Mouse (Mus musculus): ENCODE measurements around the gene Thegl.
"Not testable (repeated sequence)": the region's sequence is repeated elsewhere in the genome, so short reads cannot be mapped to it uniquely, and the experiment has no call there.

The Thegl gene

DNA sequence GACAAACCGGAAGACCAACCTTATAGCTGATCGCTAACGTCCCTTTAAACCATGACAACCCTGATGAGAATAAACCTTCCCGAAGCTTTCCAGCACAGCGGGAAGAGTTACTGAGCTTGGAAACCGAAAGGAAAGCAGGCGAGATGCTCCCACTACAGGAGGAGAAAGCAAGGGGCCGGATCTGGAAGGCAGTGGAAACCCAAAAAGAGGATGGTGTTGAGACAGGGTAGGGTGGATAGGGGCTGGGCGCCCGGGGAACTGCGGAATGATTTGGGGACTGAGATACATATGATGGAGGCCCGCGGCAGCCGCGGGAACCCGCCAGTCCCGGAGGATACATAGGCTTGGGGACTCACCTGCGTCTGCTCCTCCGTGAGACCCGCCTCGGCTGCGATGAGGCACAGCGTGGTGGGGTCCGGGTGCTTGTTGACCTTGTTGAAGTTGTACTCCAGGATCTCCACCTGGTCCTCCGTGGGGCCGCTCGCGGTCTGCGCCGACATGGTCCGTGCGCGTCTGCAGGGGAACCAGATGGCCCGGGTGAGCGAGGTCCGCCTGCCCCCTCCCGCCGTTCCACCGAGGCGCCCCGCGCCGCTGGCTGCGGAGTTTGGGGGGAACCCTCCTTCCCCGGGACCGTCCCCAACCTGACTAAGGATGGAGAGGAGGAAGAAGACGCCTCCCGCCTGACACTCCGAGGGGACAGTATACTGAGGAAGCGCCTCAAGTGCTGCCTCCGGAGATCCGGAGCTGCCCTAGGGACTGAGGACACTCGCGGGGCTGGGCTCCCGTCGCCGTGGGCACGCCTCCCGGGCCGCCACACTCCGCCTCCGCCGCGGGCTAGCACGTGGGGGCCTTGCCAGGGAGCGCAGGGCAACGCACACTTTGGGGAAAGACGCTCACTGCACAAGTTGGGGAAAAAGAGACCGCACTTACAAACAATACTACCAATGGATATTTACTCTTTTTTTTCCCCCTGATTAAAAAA is 79.0 kb downstream of the Thegl start:
- no peak for DNase-seq (ENCODE audit: low read depth)

DNA sequence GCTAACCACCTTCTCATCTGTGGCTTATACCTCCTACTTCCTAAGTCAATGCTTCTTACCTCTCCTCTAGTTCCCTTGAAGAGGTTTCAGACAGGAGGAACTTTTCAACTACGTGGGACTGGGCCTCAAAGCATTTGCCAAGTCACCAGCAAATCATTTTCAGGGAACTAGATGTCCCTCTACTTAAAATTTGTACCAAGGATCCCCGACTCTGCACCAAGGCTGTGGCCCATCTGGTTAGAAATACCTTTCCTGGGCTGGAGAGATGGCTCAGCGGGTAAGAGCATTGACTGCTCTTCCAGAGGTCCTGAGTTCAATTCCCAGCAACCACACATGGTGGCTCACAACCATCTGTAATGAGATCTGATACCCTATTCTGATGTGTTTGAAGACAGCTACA is 80.4 kb downstream of the Thegl start:
- not testable (repeated sequence) for DNase-seq (ENCODE audit: low read depth)

DNA sequence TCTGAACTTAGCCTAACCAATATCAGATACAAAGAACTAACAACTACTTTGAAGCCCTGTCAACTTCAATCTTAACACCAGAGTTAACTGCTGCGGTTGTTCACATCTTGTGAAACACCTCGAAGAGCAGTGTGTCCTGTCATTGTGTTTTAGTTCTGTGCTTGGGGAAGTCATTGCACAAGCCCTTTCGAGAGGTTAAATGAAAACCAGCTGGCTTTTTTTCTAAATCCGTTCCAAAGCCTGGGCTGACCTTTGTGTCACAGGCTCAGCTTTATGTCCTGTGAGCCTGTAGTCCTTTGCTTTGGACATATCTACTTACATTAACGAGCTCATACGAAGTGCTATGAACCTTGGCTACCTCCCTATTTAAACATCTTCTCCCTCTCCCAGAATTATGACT is 81.9 kb downstream of the Thegl start:
- peak; percentile 23 for DNase-seq (ENCODE audit: low read depth)

DNA sequence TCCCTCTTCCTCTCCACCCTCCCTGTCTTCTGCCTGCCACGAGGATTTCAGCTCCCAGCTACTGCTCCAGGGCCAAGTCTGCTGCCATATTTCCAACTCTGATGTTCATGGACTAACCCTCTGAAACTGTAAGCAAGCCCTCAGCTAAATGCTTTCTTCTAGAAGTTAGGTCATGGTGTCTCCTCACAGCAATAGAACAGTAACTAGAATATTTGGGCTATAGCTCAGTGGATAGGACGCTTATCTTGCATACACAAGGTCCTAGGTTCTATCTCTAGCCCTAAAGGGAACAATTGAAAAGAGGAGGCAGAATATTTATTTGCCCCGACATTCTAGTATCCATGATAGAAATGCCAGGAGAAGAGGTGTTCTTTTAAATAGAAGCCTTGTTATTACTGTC is 83.1 kb downstream of the Thegl start:
- no peak for DNase-seq (ENCODE audit: low read depth)

DNA sequence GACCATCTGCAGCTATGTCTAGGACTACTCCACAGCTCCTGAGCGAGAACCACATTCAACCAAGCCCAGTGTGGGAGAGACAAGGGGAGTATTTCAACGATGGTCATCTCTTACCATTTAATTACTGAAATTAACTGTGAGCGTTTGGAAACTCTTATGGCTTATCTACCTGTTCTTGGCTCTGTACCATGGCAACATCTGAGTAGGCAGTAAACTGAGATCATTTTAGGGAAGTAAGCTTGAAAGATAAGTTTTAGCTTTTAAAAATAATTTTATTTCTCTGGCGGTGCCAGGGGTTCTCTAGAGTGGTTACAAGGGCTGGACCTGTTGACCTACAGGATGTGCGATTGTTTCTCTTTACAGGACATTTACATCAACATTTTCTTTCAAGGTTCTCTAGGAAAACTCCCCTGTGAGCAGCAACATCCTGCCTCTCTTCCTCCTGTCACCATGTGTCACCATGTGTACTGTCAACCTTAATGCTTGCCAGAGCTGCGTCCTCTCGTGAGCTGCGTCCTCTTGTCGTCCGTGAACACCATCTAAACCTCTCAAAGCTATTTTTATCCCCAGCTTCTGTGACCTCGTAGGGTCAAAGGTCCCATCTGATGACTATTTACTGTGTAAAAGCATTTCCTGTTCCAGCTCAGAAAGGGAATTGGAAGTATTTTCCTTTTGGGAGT is 83.6 kb downstream of the Thegl start:
- no peak for DNase-seq (ENCODE audit: low read depth)

DNA sequence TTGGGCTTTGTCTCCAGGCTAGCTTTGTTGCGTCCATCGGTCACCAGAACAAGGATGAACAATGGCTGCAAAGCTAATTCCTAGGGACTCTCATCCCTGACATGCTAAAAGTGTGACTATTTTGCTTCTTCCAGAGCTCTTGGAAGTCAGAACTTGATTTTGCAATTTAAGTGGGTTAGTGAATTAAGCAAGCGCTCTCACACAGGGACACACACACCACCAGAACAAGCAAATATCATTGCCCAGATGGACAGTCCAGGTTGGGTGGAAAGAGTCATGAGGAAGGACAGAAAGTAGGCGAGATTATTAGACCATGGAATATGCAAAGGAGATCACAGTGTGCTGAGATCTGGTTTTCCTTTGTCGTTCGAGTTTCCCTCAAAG is 84.2 kb downstream of the Thegl start:
- DNase-seq (ENCODE audit: low read depth): no peak

DNA sequence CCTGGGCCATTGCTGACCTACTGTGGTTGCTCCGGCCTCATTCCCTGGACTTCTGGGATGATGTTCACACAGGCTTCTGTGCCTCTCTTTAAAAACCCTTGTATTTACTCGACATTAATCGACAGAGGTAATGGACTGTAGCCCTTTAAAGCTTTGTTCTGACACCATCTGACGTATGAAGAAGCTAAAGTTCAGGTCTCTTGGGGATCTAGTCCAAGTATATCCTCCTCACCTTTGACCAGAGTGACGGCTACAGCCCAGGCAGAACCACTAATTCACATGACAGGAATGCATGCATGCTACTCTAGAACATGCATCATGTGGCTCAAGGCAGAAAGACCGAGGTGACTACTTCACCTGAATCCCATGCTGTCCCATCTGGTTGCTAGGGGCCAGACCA is 84.9 kb downstream of the Thegl start:
- no peak for DNase-seq (ENCODE audit: low read depth)

DNA sequence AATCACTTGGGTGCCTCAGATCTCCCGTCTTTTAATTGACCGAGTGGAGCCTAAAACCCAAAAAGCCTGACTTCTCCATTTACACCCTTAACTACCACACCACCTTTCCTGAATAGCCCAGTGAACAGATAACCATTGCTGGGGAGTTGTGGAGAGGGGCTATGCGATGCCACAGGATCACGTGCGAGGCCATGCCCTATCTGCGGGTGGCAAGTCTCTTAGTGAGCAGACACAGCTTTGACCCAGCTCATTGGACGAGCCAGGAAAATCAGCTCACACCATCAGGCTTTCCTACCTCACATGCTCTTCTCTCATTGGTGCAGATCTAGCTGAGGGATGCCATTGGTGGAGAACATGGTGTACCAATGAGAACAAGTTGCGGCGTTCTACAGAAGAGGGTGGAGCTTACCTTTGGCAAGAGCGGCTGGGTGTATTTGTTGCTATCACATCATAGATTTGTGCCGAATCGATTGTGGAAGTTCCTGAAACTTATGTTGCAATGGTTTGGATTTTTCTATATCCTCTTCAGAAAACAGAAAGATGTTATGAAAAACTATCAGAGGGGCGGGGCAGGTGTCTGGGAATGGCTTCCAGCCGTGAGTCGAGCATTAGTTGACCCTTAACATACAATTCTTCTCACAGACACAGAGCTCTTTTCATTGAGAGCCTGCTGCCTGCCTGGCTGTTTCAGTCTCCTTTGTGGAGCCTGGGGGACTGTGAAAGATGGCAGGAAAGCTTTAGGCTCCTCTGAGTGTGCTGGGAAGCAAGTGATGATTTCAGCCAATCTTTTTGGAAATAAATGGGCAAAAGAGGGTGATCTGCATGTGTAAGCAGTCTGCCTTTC is 86.9 kb downstream of the Thegl start:
- DNase-seq (ENCODE audit: low read depth): no peak

DNA sequence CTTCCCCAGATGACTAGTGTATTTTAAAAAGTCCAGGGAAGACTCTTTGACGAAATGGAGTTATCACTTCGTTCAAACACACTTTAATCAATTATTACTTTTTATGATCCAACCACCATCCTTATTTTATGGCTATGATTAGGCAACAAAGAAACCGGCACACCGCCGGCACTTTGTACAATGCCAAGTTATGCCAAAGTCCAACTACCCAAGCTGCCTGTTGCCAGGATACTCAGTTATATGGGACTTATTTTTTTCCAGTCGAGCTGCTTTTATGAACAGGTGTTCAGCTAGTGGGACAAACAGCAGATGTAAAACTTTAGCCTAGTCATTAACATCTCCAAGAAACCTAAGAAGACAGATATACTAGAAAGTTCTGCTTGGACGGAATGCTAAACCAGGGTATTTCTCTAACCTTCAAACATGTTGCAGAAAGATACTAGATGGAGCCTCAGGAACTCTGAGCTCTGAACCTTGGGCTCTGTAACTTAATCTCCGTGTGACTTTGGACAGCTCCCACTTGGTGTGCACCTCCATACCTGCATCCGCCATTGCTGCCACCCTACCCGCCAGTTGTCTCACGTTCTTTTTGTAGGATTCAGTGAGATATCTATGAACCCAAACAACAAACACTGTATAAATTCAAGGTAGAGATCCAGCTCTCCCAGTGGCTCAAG is 91.5 kb downstream of the Thegl start:
- no peak for DNase-seq (ENCODE audit: low read depth)

DNA sequence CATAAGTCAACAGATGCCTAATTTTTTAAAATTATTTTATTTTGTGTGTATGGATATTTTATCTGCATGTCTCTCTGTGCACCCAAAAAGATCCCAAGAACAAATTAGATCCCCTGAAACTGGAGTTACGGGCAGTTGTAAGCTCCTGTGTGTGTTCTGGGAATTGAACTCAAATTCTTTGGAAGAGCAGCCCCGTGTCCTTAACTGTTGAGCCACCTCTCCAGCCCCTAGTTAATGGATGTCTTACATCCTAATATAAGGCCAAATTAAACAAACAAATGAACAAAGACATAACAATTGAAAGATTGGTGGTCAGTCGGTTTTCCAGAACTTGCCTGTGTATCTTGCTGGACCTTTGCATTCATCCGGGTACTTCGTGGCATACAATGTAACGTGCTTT is 93.0 kb downstream of the Thegl start:
- DNase-seq (ENCODE audit: low read depth): no peak

DNA sequence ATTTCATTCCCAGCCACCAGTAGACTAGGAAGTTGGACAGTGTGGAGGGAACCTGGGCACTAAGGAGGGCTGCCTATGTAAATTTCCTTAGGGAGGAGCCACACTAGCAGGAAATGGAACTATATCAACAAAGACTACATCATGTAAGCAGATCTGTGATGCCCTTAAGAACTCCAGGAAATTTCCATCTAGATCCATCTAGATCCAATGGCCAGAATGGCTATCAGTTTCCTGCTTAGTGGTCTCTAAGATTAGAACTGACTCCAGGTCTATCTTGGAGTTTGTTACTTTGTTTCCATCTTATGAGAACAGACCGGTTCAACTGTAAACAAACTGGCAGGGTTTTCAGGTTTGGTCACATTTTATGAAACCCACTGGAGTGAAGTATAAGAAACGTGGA is 94.0 kb downstream of the Thegl start:
- no peak for DNase-seq (ENCODE audit: low read depth)
